Mouse (Mus musculus) bone marrow, adult 2 months (tissue): ENCODE measurements around the gene Dnajb8.

ENCODE experiments used
- CTCF ChIP-seq: fragments of 200-500 bp; IDR thresholded peaks from 2 replicates; pipeline ENCODE4 v1.5.1; 2011; ENCODE audit warnings: low read length, control low read depth; ENCODE audit not compliant: control insufficient read depth, insufficient read depth
- POLR2A ChIP-seq: fragments of 200-500 bp; IDR thresholded peaks from 2 replicates; pipeline ENCODE4 v1.6.1; 2011; ENCODE audit warnings: low read depth, mild to moderate bottlenecking, control low read depth, low read length, borderline replicate concordance; ENCODE audit not compliant: control insufficient read depth

DNA sequence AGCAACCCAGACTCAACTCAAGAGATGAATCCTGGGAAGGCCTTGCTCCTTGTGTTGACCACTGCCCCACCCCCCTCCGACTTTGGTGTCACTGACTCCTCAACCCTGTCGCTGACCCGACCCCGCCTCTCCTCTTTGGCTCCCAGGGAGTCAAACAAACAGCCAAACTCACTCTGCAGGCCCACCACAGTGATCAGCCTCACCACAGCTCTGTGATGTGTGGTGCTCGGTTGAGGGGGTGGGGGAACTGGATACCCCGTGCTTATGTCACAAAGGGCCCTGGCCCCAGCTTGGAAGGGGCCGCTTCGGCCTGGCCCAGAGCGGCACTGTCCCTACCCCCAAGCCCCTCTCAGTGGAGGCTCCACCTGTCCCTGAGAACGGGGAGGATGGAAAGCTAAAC, at the start of gene Dnajb8:
- no peak for TF ChIP-seq POLR2A
- no peak for TF ChIP-seq CTCF
